Comparison of ENCODE assay signal across 15 mouse cellular contexts in the genomic region with DNA sequence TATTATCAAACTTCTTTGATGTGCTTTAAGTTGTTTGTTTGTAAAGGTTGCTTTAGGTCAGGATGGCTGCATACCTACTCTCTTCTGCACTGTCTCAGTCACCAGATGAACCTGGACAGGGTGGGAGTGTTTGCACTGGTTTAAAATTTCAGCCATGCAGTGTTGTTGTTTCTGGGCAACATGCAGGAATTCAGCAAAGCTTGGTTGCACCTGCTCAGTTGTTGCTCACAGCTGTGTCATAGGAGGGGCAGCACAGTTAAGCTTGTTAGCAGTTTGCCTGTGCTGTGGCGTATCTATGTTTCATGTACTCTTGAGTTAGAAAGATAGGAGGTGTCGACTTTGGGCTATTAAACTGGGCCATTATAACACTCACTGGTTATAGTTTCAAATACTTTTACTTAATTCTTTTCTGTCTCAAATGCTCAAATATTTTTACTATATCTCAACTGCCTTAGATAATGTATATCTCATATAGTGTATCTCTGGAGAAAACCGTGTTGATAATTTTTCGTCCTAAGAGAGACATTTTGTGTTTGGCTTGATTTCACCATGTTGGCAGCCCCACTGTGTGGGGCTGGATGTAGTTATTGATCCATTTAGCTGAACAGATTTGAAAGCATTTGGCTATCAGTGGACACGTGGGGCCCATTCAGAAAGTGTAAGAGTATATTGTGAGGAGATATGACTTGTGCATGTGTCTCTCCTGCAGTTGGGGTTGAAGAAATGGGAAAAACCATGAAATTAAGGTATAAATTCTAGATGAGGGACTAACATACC.
DNase-seq lines count a peak whose midpoint lies in the region; ATAC-seq and TF ChIP-seq lines count a peak whose summit lies in the region.
"Had no signal": no experiment of that assay in that cellular context is flagged by ENCODE, and none has a peak within 500 bp of the region (broad histone marks: within the 10 kb centered on the region; RNA-seq: fewer than 3 reads in every experiment).

No protein-coding gene starts in this region.

- DNase-seq in liver, adult 2 months (ENCODE audit: extremely low read depth, low read depth, low spot score), result peak; percentile 69
- DNase-seq in liver, embryonic 11.5 days (ENCODE audit: low spot score), result no peak
- peak; percentile 16 for DNase-seq in brain, adult 2 months (ENCODE audit: low read depth, low spot score)
- DNase-seq in forelimb bud, embryonic 11.5 days (ENCODE audit: low read depth, low spot score), result peak; percentile 7
- DNase-seq in adrenal gland, adult 18-20 months (ENCODE audit: low spot score in 2 of 2), result no peak
- no peak for DNase-seq in MN1 (ENCODE audit: low spot score)
- DNase-seq: cerebellum, adult 18-20 months; right cerebral cortex, adult 18-20 months; spleen, adult 18-20 months; thymus, postnatal 36 days had no signal

- WGBS in hindbrain, embryonic 16.5 days, result 81% methylated on average over 5 of the region's 5 CpGs
- 86% methylated on average over 5 of the region's 5 CpGs for WGBS in hindbrain, embryonic 12.5 days
- WGBS in liver, adult 2 months, result 29% methylated on average over 5 of the region's 5 CpGs
- WGBS in liver, embryonic 11.5 days, result 82% methylated on average over 5 of the region's 5 CpGs

- H3K4me1 ChIP-seq in hindbrain, embryonic 16.5 days (ENCODE audit: control insufficient read depth, insufficient read depth, low read depth, low read length), result no peaks in the 10 kb centered on the region
- no peaks in the 10 kb centered on the region for H3K4me1 ChIP-seq in hindbrain, embryonic 12.5 days
- H3K4me1 ChIP-seq in liver, adult 2 months (ENCODE audit: control insufficient read depth, insufficient read depth, low read length), result peaks cover 20% of the 10 kb centered on the region
- no peaks in the 10 kb centered on the region for H3K4me1 ChIP-seq in liver, embryonic 11.5 days (replicated peaks; ENCODE audit: control insufficient read depth, insufficient read depth, low read length)
- H3K4me1 ChIP-seq: megakaryocyte, embryonic 14.5 days; neural tube, embryonic 13.5 days had no signal

- no peak overlapping the region for H3K4me2 ChIP-seq in hindbrain, embryonic 16.5 days (ENCODE audit: low read length)
- no peak overlapping the region for H3K4me2 ChIP-seq in hindbrain, embryonic 12.5 days (replicated peaks)
- no peak overlapping the region for H3K4me2 ChIP-seq in liver, embryonic 11.5 days
- H3K4me2 ChIP-seq: neural tube, embryonic 13.5 days had no signal

- H3K79me2 ChIP-seq in liver, adult 2 months (ENCODE audit: control insufficient read depth, insufficient read depth, low read length), result peaks cover 6% of the 10 kb centered on the region; the same call in 1 of the 2 replicates

- H3K27me3 ChIP-seq in hindbrain, embryonic 16.5 days (replicated peaks; ENCODE audit: control insufficient read depth, insufficient read depth, low read length), result no peaks in the 10 kb centered on the region
- no peaks in the 10 kb centered on the region for H3K27me3 ChIP-seq in hindbrain, embryonic 12.5 days
- H3K27me3 ChIP-seq in liver, adult 2 months (ENCODE audit: control insufficient read depth, insufficient read depth, low read length), result no peaks in the 10 kb centered on the region
- no peaks in the 10 kb centered on the region for H3K27me3 ChIP-seq in liver, embryonic 11.5 days (replicated peaks; ENCODE audit: control insufficient read depth, insufficient read depth, low read length)
- H3K27me3 ChIP-seq: megakaryocyte, embryonic 14.5 days; neural tube, embryonic 13.5 days had no signal

- H3K4me3 ChIP-seq in hindbrain, embryonic 16.5 days (ENCODE audit: low read length), result no peak overlapping the region
- H3K4me3 ChIP-seq in hindbrain, embryonic 12.5 days, result no peak overlapping the region
- no peak overlapping the region for H3K4me3 ChIP-seq in liver, adult 2 months (ENCODE audit: insufficient read depth, low read depth, low read length)
- no peak overlapping the region for H3K4me3 ChIP-seq in liver, embryonic 11.5 days (ENCODE audit: low read depth, low read length)
- H3K4me3 ChIP-seq: megakaryocyte, embryonic 14.5 days; neural tube, embryonic 13.5 days had no signal

- no peaks in the 10 kb centered on the region for H3K36me3 ChIP-seq in hindbrain, embryonic 16.5 days (ENCODE audit: control insufficient read depth, insufficient read depth, low read length)
- no peaks in the 10 kb centered on the region for H3K36me3 ChIP-seq in hindbrain, embryonic 12.5 days
- no peaks in the 10 kb centered on the region for H3K36me3 ChIP-seq in liver, adult 2 months (ENCODE audit: control insufficient read depth, insufficient read depth, low read length)
- H3K36me3 ChIP-seq in liver, embryonic 11.5 days (ENCODE audit: control insufficient read depth, insufficient read depth, low read length), result no peaks in the 10 kb centered on the region
- H3K36me3 ChIP-seq: neural tube, embryonic 13.5 days had no signal

- H3K9me3 ChIP-seq in hindbrain, embryonic 16.5 days (ENCODE audit: control insufficient read depth, low read length), result no peaks in the 10 kb centered on the region
- H3K9me3 ChIP-seq in hindbrain, embryonic 12.5 days (replicated peaks), result no peaks in the 10 kb centered on the region
- no peaks in the 10 kb centered on the region for H3K9me3 ChIP-seq in liver, embryonic 11.5 days (ENCODE audit: control insufficient read depth, low read length)
- H3K9me3 ChIP-seq: neural tube, embryonic 13.5 days had no signal

- H3K27ac ChIP-seq in hindbrain, embryonic 16.5 days (ENCODE audit: low read depth, low read length), result no peak overlapping the region
- H3K27ac ChIP-seq in hindbrain, embryonic 12.5 days, result no peak overlapping the region
- peak overlapping the region; percentile 78 for H3K27ac ChIP-seq in liver, adult 2 months (replicated peaks; ENCODE audit: insufficient read depth, low read depth, low read length)
- H3K27ac ChIP-seq in liver, embryonic 11.5 days (ENCODE audit: low read depth, low read length), result no peak overlapping the region
- H3K27ac ChIP-seq: neural tube, embryonic 13.5 days had no signal

- no peak for TF ChIP-seq CTCF in liver, adult 2 months (IDR thresholded peaks at IDR 0.05; ENCODE audit: low read depth, low read length)

- 0 out of 2 replicates have a peak, but pooled peaks have one; percentile 20 for ATAC-seq in hindbrain, embryonic 16.5 days
- ATAC-seq in hindbrain, embryonic 12.5 days (ENCODE audit: low FRiP score), result no peak
- ATAC-seq in liver, embryonic 11.5 days (replicated peaks; ENCODE audit: low FRiP score), result no peak
- ATAC-seq: CD4-positive, CD25-positive, alpha-beta regulatory T cell, adult 4 months had no signal

- TF ChIP-seq POLR2A in liver, adult 2 months (IDR thresholded peaks at IDR 0.05; ENCODE audit: extremely low read depth, insufficient read depth, low read length), result no peak

- no peak overlapping the region for H3K9ac ChIP-seq in hindbrain, embryonic 16.5 days (ENCODE audit: low read depth, low read length)
- H3K9ac ChIP-seq in hindbrain, embryonic 12.5 days, result no peak overlapping the region
- H3K9ac ChIP-seq in liver, adult 2 months (ENCODE audit: low read depth, low read length), result no peak overlapping the region; the same call in 1 of the 2 replicates
- H3K9ac ChIP-seq in liver, embryonic 11.5 days (ENCODE audit: low read depth, low read length), result no peak overlapping the region
- H3K9ac ChIP-seq: neural tube, embryonic 13.5 days had no signal

Comparison
In these comparisons a context has a peak if more than half of its experiments do, and no peak if none do; other contexts are left out.
1. DNase-seq: peak in liver, adult 2 months (single experiment), brain, adult 2 months (single experiment) and forelimb bud, embryonic 11.5 days (single experiment); none in liver, embryonic 11.5 days (single experiment), adrenal gland, adult 18-20 months (0 of 2) and MN1 (single experiment).